Mouse (Mus musculus) cerebral cortex, adult 2 months (tissue): ENCODE measurements around the gene Itgb1.

Source experiments
- WGBS: fragments of 180-500 bp; shearing (Covaris S2); methylation state at CpG from one replicate; pipeline ENCODE4 v1.1.7; 2018; 5-methylcytosine and 5-hydroxymethylcytosine counted together

The Itgb1 gene

DNA sequence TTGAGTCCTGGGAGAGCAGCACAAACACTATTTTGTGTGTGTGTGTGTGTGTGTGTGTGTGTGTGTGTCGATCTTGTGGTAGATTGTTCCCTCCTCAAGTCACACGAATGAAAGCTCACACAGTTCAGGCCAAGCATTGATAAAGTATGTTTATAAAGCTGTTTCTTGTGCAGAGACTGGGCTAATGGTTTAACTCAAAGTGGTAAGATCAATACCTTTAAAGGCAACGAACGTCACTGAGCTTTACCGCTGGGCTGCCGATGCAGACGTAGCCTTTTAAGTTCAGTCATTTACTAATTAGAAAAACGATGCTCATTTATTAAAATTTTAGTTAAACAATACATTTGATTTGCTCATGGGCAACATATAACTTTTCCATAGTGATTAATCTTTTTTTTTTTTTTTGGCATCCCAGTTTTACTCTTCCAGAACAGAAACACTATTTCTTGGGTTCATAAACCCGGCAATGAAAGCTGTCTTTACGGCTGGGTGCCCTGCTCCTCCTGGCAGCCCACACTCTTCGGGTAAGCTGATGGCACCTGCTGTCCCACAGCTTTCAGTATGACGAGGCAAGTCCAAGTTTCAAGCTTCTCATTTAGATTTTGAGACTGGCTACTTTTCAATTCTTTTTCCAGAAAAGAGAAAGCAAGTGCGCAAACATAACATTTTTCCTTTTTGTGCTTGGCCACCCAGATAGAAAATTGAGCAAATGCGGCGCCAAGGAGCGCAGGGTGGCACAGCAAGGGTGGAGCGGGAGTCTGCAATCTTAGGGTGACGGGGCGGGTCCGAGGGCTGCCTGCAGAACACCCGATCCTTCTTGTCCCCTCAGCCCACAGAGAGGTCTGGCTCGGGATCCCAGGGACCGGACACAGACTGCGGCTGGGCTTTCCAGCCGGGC is 596 bp upstream of the Itgb1 start:
- 6% methylated on average over 25 of the region's 25 CpGs for WGBS

DNA sequence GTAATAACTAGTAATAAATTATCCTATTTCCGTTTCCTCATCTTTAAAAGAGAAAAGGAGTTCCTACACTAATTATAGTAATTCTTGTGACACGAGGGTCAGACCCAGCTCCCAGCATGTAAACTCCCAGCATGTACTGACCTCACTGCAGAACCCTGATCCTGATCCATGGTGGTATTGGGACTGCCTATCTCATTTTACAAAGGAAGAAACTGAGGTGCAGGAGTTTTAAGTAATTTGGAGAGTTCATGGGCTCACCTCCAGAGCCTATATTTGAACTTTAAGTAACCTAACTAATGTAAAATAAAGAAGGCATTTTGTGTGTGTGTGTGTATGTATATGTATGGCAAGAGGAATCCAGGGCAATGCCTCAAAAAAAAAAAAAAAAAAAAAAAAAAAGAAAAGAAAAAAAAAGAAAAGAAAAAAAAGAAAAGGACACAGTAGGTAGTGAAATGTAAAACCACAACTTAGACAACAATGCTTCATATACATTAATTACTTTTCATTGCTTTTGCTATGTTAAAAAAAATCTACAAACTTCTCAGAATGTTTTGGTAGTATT is 1.1 kb downstream of the Itgb1 start:
- WGBS: 0% methylated on average over 2 of the region's 2 CpGs

DNA sequence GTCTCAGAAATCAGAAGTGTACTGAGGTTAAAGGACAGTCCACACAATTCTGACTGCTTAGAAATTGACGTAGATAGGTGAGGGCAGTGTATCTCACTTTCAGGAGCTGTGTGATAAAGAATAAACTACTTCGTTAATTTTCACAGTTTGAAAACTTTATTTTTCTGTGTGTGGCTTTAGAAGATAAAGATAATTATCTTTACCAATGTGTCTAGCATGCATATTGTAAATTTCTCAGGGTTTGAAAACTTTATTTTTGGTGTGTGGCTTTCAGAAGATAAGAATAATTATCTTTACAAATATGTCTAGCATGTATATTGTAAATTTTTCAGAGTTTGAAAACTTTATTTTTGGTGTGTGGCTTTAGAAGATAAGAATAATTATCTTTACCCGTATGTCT is 3.2 kb downstream of the Itgb1 start:
- WGBS: 61% methylated on average over 3 of the region's 3 CpGs

DNA sequence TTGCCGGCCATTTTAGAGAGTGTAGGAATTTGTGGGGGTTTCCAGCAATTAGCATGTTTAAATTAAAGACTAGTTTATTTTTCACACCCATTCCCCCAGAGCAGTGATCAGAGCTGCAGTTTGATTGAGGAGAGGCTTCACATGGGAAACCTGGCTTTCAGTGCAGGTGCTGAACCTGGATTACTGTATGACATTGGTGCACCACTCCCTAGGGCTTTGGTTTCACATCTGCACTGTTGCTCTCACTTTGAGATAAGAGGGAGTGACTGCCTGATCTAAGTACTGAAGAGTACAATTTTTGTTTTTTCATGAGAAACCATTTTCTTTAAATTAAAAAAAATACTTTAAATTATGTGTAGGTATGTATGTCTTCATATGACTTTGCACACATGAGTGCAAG is 4.6 kb downstream of the Itgb1 start:
- WGBS: 79% methylated on average over 1 of the region's 1 CpGs

DNA sequence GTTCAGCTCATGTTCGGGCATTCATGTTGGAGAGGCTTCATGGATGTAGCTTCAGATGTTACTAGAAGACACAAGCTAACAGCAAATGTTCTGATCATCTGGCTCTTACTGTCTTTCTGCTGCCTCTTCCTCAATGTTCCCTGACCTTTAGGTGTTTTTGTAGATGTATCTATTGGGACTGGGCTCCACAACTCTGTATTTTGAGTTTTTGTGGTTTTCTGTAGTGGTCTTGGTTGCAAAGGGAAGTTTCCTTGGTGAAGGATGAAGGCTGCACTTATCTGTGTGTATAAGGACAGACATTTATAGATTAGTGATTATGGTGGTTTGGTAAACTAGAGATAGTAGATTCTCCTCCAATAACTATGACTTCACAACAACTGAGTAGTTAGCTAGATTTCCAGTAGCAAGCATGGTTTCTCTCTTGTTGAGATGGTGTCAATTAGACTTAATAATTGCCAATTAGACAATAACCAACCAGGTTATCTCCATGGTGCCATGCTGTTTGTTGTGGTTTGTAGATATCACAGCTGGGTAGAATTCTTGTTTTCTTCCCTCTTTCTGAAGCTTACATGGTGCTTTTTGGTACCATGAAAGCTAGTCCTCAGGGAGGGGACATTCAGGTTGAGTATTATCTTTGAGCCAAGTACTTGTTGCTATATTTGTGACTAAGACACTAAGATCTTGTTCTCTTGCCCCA is 11.4 kb downstream of the Itgb1 start:
- 88% methylated on average over 1 of the region's 1 CpGs for WGBS

DNA sequence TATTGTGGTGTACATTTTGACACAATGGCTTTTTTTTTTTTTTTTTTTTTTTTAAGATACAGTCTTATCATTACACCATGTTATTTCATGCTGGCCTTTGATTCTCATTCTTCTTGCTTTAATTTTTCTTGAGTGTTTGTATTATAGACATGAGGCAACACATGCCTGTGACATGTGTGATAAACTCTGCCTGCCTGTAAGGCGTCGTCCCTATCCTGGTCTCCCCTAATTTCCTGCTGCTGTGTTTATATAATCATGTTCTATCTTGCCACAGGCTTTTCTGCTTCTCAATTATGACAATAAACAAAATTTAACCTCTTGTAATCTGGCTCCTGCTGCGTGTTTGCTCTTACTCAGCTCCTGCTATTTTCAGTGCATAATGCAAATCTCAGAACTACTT is 12.5 kb downstream of the Itgb1 start:
- 48% methylated on average over 3 of the region's 3 CpGs for WGBS

DNA sequence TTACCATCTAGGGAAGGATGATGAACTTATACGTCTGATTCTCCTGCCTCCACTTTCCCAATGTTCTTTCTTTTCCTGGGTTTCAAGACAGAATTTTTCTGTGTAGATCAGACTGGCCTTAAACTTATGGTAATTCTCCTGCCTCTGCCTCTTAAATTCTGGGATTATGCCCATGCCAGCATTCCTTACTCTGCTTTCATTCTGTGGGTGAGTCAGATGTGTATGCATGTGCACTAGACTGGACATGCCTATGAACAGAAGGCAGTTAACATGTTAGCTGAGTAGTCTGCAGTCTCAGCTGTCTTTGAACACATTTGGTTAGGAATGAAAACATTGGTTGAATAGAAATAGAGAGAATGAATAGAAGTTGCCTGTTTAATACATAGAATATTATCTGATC is 18.9 kb downstream of the Itgb1 start:
- 62% methylated on average over 1 of the region's 1 CpGs for WGBS

DNA sequence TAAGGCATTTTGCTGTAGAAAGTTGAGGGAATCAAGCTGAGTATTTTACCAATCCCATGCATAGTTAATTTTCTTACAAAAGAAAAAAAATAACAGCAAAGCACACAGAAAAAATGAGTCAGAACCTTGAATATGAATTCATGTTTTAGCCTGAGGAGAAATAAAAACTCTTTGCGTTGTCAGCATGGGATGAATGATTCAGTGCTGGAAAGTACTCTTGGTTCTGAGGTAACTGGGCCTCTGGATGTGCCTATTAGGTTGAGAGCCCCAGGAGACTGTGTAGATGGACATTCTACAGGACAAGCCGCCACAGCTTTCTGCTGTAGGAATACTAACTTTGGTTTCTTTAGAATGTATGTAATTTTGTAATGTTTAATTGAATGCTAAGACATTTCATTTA is 19.4 kb downstream of the Itgb1 start:
- 44% methylated on average over 2 of the region's 2 CpGs for WGBS

DNA sequence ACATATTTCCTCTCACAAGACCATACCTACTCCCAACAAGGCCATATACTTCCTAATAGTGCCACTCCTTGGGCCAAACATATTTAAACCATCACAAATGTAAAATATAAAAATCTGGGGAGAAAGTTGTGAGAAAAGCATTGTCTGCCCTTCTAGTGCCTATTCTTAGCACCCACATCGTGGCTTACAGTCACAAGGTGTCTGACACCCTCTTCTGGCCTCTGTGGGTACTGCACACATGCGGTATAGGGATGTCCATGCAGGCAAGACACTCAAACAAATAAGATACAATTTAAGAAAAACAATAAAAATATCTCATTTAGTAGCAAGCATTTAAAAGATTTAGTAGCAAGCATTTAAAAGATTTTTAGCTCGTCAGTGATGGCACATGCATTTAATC is 23.8 kb downstream of the Itgb1 start:
- 46% methylated on average over 3 of the region's 3 CpGs for WGBS

DNA sequence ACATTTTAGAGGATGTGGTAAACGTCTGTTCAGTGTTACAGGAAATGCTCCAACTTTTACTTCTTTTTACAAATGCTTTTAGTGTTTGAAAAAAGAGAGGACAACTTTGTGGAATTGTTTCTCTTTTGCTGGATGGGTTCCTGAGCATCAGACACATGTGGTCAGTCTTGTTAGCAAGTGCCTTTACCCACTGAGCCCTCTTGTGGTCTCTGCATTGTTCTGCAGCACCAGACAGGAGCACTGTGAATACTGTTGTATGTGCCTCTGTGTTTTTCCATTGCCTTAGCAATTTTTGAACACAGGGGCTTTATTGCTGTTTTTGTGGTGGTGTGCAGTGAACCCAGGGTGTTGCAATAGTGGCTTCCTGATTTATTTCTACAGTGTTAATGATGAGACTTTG is 39.4 kb downstream of the Itgb1 start:
- WGBS: 11% methylated on average over 1 of the region's 1 CpGs

DNA sequence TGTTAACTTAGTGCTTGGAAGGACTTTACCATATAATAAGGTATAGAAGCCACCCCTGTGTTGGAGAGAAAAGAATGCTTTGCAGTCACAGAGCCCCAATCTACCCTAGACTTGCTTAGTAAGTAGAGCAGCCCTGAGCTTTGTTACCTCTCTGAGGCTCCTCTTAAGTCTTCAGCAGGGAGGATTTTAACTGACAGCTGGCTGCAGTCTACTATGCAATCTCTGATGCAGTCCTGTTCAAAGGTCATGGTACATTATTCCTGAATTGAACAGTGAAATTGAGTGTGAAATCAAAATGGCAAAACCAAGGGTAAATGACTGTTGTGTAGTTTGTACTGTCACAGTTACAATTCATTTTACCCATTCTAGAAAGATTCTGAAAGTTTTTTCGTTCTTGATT is 41.8 kb downstream of the Itgb1 start:
- 90% methylated on average over 1 of the region's 1 CpGs for WGBS

DNA sequence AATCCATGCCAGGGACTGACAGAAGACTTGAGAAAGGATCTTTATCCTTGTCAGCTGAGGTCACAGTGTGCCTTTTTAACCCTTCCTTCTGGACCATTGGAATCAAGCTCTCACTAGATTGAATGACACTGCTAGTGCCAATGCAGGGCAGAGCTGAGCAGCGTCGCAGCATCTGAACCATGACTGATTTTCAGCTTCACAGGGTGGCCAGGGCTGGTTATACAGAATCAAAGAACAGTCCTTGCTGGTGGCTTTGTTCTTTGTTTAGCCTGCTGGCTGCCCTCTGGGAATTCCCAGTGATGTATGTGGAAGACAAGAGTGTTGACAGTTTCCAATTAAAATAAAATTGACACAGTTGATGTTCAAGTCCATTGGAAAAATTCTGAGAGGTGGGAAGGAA is 46.8 kb downstream of the Itgb1 start:
- 49% methylated on average over 2 of the region's 2 CpGs for WGBS

DNA sequence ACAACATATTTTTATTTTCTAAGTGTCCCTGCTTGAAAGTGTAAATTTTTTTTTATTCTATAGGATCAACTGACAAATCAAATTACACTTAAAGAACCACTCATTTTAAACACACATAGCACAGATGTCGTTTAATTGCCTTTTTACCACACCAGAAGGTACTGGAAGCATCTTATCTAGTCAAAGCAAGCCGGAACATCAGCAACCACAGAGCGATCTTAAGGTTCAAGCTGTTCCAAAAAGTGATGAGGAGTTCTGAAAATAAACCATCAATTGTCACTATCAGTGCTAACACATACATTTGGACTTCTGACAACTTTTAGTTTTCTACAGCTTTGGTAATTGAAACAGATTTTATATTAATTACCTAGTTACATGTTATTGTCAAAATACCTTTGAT is 48.7 kb downstream of the Itgb1 start:
- WGBS: 64% methylated on average over 3 of the region's 3 CpGs

DNA sequence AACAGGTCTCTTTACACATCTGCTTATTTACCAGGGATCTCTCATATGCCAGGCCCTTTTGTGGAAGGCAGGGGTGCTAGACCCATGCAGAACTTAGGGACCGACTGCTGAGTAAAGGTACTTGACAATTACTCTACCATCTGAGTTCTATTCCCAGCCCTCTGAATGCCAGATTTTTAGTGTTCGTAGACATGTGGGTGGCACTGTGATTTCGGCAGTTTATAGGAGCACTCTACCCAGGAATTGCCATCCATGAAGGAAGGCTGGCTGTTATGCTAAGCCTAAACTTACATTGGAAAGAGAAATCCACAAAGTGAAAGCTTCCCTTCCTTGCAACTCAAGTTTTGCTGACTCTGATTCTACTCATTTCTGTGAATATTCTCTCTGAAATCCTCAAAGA is 50.2 kb downstream of the Itgb1 start:
- WGBS: 51% methylated on average over 3 of the region's 3 CpGs
